Mouse (Mus musculus) hindbrain, embryonic 10.5 days (tissue): ENCODE measurements at regions not wholly inside any gene's neighbourhood (a gene's known extent, or its start where the extent isn't known, plus 50 kb on each side); places are given as distances from the start of the nearest gene placed in this dataset.

Experiments
- DNase-seq: peaks from one replicate; pipeline ENCODE4 v3.0.0-alpha.2; 2017; ENCODE audit warnings: low spot score
- H3K27ac ChIP-seq: fragments of 300-500 bp; sonication (generic); 2 replicates; pipeline ENCODE4 v1.5.1; 2016; ENCODE audit warnings: mild to moderate bottlenecking, moderate library complexity
- H3K27me3 ChIP-seq: fragments of 300-500 bp; sonication (generic); 2 replicates; pipeline ENCODE4 v1.6.1; 2016; ENCODE audit warnings: mild to moderate bottlenecking; ENCODE audit not compliant: poor library complexity, insufficient read depth, severe bottlenecking
- H3K36me3 ChIP-seq: fragments of 300-500 bp; sonication (generic); 2 replicates; pipeline ENCODE4 v1.6.1; 2016; ENCODE audit warnings: mild to moderate bottlenecking, moderate library complexity
- H3K4me1 ChIP-seq: fragments of 300-500 bp; sonication (generic); replicated peaks from 2 replicates; pipeline ENCODE4 v1.6.1; 2016; ENCODE audit warnings: mild to moderate bottlenecking
- H3K4me3 ChIP-seq: fragments of 300-500 bp; sonication (generic); 2 replicates; pipeline ENCODE4 v1.5.1; 2016; ENCODE audit warnings: mild to moderate bottlenecking, moderate library complexity
- H3K9me3 ChIP-seq: fragments of 300-500 bp; sonication (generic); 2 replicates; pipeline ENCODE4 v1.6.1; 2016; ENCODE audit warnings: mild to moderate bottlenecking, moderate library complexity
- WGBS: fragments of 180-500 bp; shearing (Covaris S2); methylation state at CpG from one replicate; pipeline ENCODE4 v1.1.7; 2016; 5-methylcytosine and 5-hydroxymethylcytosine counted together

GRCm38 (mm10) chr2:72541246-72541645 is 65.3 kb downstream of the Cdca7 start:
- Histone ChIP-seq H3K4me1 (no peaks in the 10 kb centered on the region), H3K4me3 (no peak overlapping the region), H3K27me3 (0 out of 2 replicates have a peak, but pooled peaks cover 4% of the 10 kb centered on the region), H3K27ac (no peak overlapping the region), H3K9me3 (no peaks in the 10 kb centered on the region), H3K36me3 (no peaks in the 10 kb centered on the region)
- DNase-seq = no peak
- 90% methylated on average over 5 of the region's 5 CpGs for WGBS

- 98% methylated on average over 1 of the region's 1 CpGs for WGBS
- Histone ChIP-seq H3K4me1 (0 out of 2 replicates have a peak, but pooled peaks cover 5% of the 10 kb centered on the region), H3K4me3 (no peak overlapping the region), H3K27ac (no peak overlapping the region), H3K9me3 (no peaks in the 10 kb centered on the region), H3K27me3 (peaks cover 10% of the 10 kb centered on the region; the same call in 1 of the 2 replicates), H3K36me3 (no peaks in the 10 kb centered on the region)
- DNase-seq = no peak
Observed at GRCm38 (mm10) chr2:72545453-72545852, 69.5 kb downstream of the Cdca7 start.

- no peaks in the 10 kb centered on the region for H3K9me3 ChIP-seq
- H3K4me3 ChIP-seq = no peak overlapping the region
- 0 out of 2 replicates have a peak, but pooled peaks cover 5% of the 10 kb centered on the region for H3K4me1 ChIP-seq
- H3K27me3 ChIP-seq = peaks cover 10% of the 10 kb centered on the region; the same call in 1 of the 2 replicates
- DNase-seq = no peak
- H3K36me3 ChIP-seq = no peaks in the 10 kb centered on the region
- 91% methylated on average over 5 of the region's 5 CpGs for WGBS
- no peak overlapping the region for H3K27ac ChIP-seq
Observed at GRCm38 (mm10) chr2:72546476-72546875, 70.5 kb downstream of the Cdca7 start.

GRCm38 (mm10) chr2:72546963-72547362 is 71.0 kb downstream of the Cdca7 start:
- H3K4me3 ChIP-seq = no peak overlapping the region
- no peaks in the 10 kb centered on the region for H3K9me3 ChIP-seq
- WGBS = 85% methylated on average over 4 of the region's 4 CpGs
- peaks cover 10% of the 10 kb centered on the region; the same call in 1 of the 2 replicates for H3K27me3 ChIP-seq
- H3K27ac ChIP-seq = no peak overlapping the region
- H3K4me1 ChIP-seq = 0 out of 2 replicates have a peak, but pooled peaks cover 5% of the 10 kb centered on the region
- H3K36me3 ChIP-seq = no peaks in the 10 kb centered on the region
- no peak for DNase-seq

- H3K36me3 ChIP-seq = no peaks in the 10 kb centered on the region
- no peaks in the 10 kb centered on the region for H3K9me3 ChIP-seq
- WGBS = 92% methylated on average over 4 of the region's 4 CpGs
- peaks cover 5% of the 10 kb centered on the region; the same call in 1 of the 2 replicates for H3K4me1 ChIP-seq
- no peak for DNase-seq
- H3K27me3 ChIP-seq = peaks cover 10% of the 10 kb centered on the region; the same call in 1 of the 2 replicates
- no peak overlapping the region for H3K27ac ChIP-seq
- no peak overlapping the region for H3K4me3 ChIP-seq
Observed at GRCm38 (mm10) chr2:72551268-72551667, 75.3 kb downstream of the Cdca7 start.

- WGBS = 87% methylated on average over 5 of the region's 5 CpGs
- Histone ChIP-seq H3K4me3 (no peak overlapping the region), H3K9me3 (no peaks in the 10 kb centered on the region), H3K36me3 (no peaks in the 10 kb centered on the region), H3K27me3 (peaks cover 15% of the 10 kb centered on the region; the same call in 1 of the 2 replicates), H3K27ac (no peak overlapping the region), H3K4me1 (peaks cover 18% of the 10 kb centered on the region)
- DNase-seq = no peak
Observed at GRCm38 (mm10) chr2:72554603-72555002, 78.6 kb downstream of the Cdca7 start.

- Histone ChIP-seq H3K27me3 (0 out of 2 replicates have a peak, but pooled peaks cover 13% of the 10 kb centered on the region), H3K4me1 (peaks cover 18% of the 10 kb centered on the region), H3K36me3 (no peaks in the 10 kb centered on the region), H3K27ac (no peak overlapping the region), H3K4me3 (no peak overlapping the region), H3K9me3 (no peaks in the 10 kb centered on the region)
- DNase-seq = no peak
- 99% methylated on average over 4 of the region's 4 CpGs for WGBS
Observed at GRCm38 (mm10) chr2:72555116-72555515, 79.2 kb downstream of the Cdca7 start.

GRCm38 (mm10) chr2:72555556-72555955 is 79.6 kb downstream of the Cdca7 start:
- no peak for DNase-seq
- Histone ChIP-seq H3K4me1 (peaks cover 18% of the 10 kb centered on the region), H3K36me3 (no peaks in the 10 kb centered on the region), H3K27me3 (peaks cover 13% of the 10 kb centered on the region; the same call in 1 of the 2 replicates), H3K9me3 (no peaks in the 10 kb centered on the region), H3K27ac (no peak overlapping the region), H3K4me3 (no peak overlapping the region)
- 76% methylated on average over 6 of the region's 6 CpGs for WGBS

GRCm38 (mm10) chr2:72556064-72556821 is 80.3 kb downstream of the Cdca7 start:
- H3K4me1 ChIP-seq = peaks cover 19% of the 10 kb centered on the region
- H3K27me3 ChIP-seq = peaks cover 13% of the 10 kb centered on the region; the same call in 1 of the 2 replicates
- no peaks in the 10 kb centered on the region for H3K9me3 ChIP-seq
- no peak for DNase-seq
- no peak overlapping the region for H3K27ac ChIP-seq
- 57% methylated on average over 8 of the region's 8 CpGs for WGBS
- H3K36me3 ChIP-seq = no peaks in the 10 kb centered on the region
- H3K4me3 ChIP-seq = no peak overlapping the region

GRCm38 (mm10) chr2:72557161-72557560 is 81.2 kb downstream of the Cdca7 start:
- 67% methylated on average over 3 of the region's 3 CpGs for WGBS
- Histone ChIP-seq H3K9me3 (no peaks in the 10 kb centered on the region), H3K4me1 (peaks cover 22% of the 10 kb centered on the region)

GRCm38 (mm10) chr2:72557565-72558260 is 81.8 kb downstream of the Cdca7 start:
- no peaks in the 10 kb centered on the region for H3K36me3 ChIP-seq
- H3K27ac ChIP-seq = no peak overlapping the region
- H3K4me1 ChIP-seq = peaks cover 22% of the 10 kb centered on the region
- no peaks in the 10 kb centered on the region for H3K9me3 ChIP-seq
- H3K27me3 ChIP-seq = peaks cover 13% of the 10 kb centered on the region; the same call in 1 of the 2 replicates
- H3K4me3 ChIP-seq = no peak overlapping the region
- WGBS = 82% methylated on average over 9 of the region's 9 CpGs
- no peak for DNase-seq

More at GRCm38 (mm10) chr2:72557161-72557560, 81.2 kb downstream of the Cdca7 start:
- no peak overlapping the region for H3K27ac ChIP-seq
- peaks cover 13% of the 10 kb centered on the region; the same call in 1 of the 2 replicates for H3K27me3 ChIP-seq
- no peak for DNase-seq
- no peak overlapping the region for H3K4me3 ChIP-seq
- no peaks in the 10 kb centered on the region for H3K36me3 ChIP-seq

- no peaks in the 10 kb centered on the region for H3K9me3 ChIP-seq
- H3K4me1 ChIP-seq = peaks cover 25% of the 10 kb centered on the region
- peaks cover 30% of the 10 kb centered on the region for H3K27me3 ChIP-seq
- no peaks in the 10 kb centered on the region for H3K36me3 ChIP-seq
- no peak overlapping the region for H3K27ac ChIP-seq
- WGBS = 60% methylated on average over 5 of the region's 5 CpGs
- DNase-seq = no peak
- no peak overlapping the region for H3K4me3 ChIP-seq
Observed at GRCm38 (mm10) chr2:72561383-72561782, 85.4 kb downstream of the Cdca7 start.

GRCm38 (mm10) chr2:72578322-72578721 is 102.4 kb downstream of the Cdca7 start:
- Histone ChIP-seq H3K27ac (no peak overlapping the region), H3K36me3 (no peaks in the 10 kb centered on the region), H3K9me3 (no peaks in the 10 kb centered on the region), H3K4me3 (no peak overlapping the region), H3K4me1 (no peaks in the 10 kb centered on the region), H3K27me3 (no peaks in the 10 kb centered on the region)
- no peak for DNase-seq
- WGBS = 78% methylated on average over 1 of the region's 1 CpGs
